Mouse (Mus musculus): ENCODE results near the gene Katnb1.

DNA sequence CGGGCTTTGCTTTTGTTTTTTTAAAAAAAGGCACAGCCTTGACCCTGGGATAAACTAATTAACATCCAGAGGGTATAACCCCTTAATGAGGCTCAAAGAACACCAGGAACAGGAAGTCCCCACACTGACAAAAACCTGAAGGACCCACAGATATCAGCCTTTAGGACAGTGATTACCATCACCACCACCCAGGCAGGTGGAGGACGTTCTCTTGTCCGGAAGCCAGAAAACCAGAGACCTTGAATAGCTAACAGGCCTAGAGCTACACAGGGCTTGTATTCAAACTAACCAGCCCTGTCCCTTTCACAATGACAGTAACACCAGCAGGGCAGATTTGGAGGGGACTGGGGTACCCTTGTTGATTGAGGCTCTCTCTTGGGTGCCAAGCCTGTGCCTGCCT, 55.2 kb downstream of the Katnb1 start:
- TF ChIP-seq CTCF (IDR thresholded peaks at IDR 0.05; ENCODE audit: extremely low read depth, insufficient read length, insufficient replicate concordance, low read depth, low read length) (no peak), POLR2A (IDR thresholded peaks at IDR 0.05; ENCODE audit: low read depth, low read length) (no peak)

Measured in small intestine, adult 2 months (tissue).